Mouse (Mus musculus) embryonic fibroblast, embryonic 13.5 days (primary cell): Measurements from ENCODE around the gene Ambra1.

Experiments
- CTCF ChIP-seq: IDR thresholded peaks from 2 replicates; pipeline ENCODE4 v1.5.1; 2011; ENCODE audit warnings: mild to moderate bottlenecking, control low read depth, low read length, moderate library complexity, borderline replicate concordance; ENCODE audit not compliant: insufficient read depth
- POLR2A ChIP-seq: IDR thresholded peaks from 2 replicates; pipeline ENCODE4 v1.6.1; 2011; ENCODE audit warnings: low read depth, mild to moderate bottlenecking, control low read depth, low read length, moderate library complexity

DNA sequence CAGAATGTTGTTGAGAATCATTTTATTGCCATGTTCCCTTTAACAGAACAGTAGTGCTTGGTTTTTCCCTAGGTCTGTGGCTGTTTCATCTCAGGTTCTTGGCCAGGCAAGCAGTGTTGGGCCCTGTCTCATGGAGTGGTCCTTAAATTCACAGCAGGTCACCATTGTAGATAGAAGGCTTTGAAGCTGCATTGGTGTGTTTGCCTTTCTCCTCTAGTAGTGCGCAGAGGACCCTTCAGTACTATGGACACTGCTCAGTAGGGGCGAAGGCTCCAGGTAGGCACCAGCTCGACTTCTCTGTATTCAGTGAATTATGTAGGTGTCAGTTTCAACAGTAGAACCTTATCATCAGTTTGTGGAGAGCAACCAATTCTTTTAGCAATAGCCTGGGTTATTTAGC, 142.7 kb downstream of the Ambra1 start:
- TF ChIP-seq POLR2A (no peak), CTCF (no peak)
